Mouse (Mus musculus): ENCODE measurements around the gene Opn1sw. TPM values are rescaled to one million over a fixed set of nuclear protein-coding genes. Genes with fewer than 3 reads are reported as not detected.
"Not testable (repeated sequence)": the region's sequence is repeated elsewhere in the genome, so short reads cannot be mapped to it uniquely, and the experiment has no call there.

The Opn1sw gene
- total RNA-seq, 4 experiments from 2014 or later: 0.33 to 0.80 TPM; not detected in 2

- DNase-seq (ENCODE audit: low spot score in 2 of 2): no peak
Measured at GRCm38 (mm10) chr6:29396714-29397540, 8.7 kb upstream of the Opn1sw start.

GRCm38 (mm10) chr6:29395910-29396713, 7.8 kb upstream of the Opn1sw start, which contains the start of gene Ccdc136:
Ccdc136 (plus strand) TSS chr6:29396309.
- DNase-seq (ENCODE audit: low spot score in 2 of 2): peak; percentile 76 to 77

GRCm38 (mm10) chr6:29394286-29394685, 6.0 kb upstream of the Opn1sw start:
- DNase-seq (ENCODE audit: low spot score in 2 of 2): no peak

- DNase-seq (ENCODE audit: low spot score in 2 of 2): no peak
Measured at GRCm38 (mm10) chr6:29391802-29392201, 3.5 kb upstream of the Opn1sw start.

GRCm38 (mm10) chr6:29391241-29391640, 3.0 kb upstream of the Opn1sw start:
- not testable (repeated sequence) for DNase-seq (ENCODE audit: low spot score in 2 of 2)

- DNase-seq (ENCODE audit: low spot score in 2 of 2): not testable (repeated sequence)
Measured at GRCm38 (mm10) chr6:29390500-29390899, 2.2 kb upstream of the Opn1sw start.

DNA sequence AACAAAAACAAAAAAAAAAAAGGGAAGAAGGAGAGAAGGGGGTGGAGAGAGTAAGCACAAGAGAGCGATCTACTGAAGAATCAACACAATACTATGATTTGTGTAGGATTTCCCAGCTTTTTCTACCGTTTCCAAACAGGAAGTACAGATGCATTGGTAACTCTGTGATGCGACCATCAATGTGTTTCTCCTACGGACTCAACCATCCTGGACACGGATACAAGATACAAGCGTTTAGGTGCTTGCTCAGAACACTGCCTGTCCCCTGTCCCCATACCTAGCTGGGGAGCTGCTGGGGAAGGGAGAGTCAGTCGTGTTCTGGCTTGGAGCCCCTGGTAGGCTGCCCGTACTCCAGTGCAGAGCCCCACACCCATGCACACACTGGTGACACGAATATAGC, 1.2 kb upstream of the Opn1sw start:
- DNase-seq (ENCODE audit: low spot score in 2 of 2): no peak

GRCm38 (mm10) chr6:29388606-29389080, 375 bp upstream of the Opn1sw start:
- peak; percentile 73 to 82 for DNase-seq (ENCODE audit: low spot score in 2 of 2)

- no peak for DNase-seq (ENCODE audit: low spot score in 2 of 2)
Measured at GRCm38 (mm10) chr6:29382442-29382841, 5.8 kb downstream of the Opn1sw start.

DNA sequence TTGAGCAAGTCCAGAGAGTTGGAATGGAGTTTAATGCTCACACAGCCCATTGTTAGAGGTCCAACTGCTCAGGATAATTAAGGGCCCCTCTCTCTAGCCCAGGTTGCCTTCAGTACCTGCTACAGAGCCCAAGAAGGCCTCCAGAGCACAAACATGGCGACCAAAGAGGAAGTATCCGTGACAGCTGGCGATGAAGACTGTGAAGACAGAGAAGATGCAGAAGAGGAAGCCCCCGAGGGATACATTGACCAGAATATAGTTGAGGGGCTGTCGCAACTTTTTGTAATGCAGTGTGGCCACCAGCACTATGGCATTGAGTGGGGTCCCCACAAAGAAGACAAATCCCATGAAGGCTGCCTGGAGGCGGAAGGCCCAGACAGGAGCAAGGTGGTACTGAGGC, 8.3 kb downstream of the Opn1sw start:
- no peak for DNase-seq (ENCODE audit: low spot score in 2 of 2)

- DNase-seq (ENCODE audit: low spot score in 2 of 2): no peak
Measured at GRCm38 (mm10) chr6:29378678-29379077, 9.6 kb downstream of the Opn1sw start.

GRCm38 (mm10) chr6:29377386-29377785, 10.9 kb downstream of the Opn1sw start:
- DNase-seq (ENCODE audit: low spot score in 2 of 2): no peak

- DNase-seq (ENCODE audit: low spot score in 2 of 2): no peak
Measured at GRCm38 (mm10) chr6:29365277-29365676, 23.0 kb downstream of the Opn1sw start.

GRCm38 (mm10) chr6:29363129-29363515, 25.1 kb downstream of the Opn1sw start:
- no peak for DNase-seq (ENCODE audit: low spot score in 2 of 2)

GRCm38 (mm10) chr6:29362246-29363128, 25.8 kb downstream of the Opn1sw start:
- DNase-seq (ENCODE audit: low spot score in 2 of 2): no peak

DNA sequence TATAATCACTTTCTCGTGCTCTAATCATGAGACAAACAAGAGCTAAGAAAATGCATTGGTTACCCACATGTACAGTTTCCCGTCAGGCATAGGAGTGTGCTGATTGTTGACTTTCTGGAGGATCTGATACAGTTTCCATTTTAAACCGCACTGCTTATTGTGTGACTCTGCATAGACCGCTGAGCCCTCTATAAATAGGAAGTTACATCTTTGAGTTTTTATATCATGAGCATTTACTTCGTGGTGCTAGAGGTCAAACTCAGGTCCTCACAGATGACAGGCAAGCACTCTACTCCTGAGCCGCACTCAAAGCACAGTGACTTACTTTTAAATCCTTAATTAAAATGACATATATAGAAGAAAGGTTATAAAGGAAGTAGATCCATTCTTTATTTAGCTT, 28.1 kb downstream of the Opn1sw start:
- no peak for DNase-seq (ENCODE audit: low spot score in 2 of 2)

DNA sequence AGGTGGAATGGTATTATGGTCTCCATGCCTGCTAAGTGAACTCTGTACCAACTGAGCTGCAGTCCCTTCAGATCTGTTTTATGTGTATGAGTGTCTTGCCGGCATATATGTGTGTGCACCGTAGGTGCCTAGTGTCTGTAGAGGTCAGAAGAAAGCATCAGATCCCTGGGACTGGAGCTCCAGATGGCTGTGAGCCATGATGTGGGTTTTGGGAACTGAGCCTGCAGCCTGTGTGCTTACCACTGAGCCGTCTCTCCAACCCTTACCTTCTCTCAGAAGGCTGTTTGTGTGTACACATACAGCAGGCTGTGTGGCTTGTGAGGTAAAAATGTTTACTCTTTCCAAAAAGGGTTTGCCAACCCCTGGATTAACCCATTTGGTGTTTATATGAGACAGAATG, 28.9 kb downstream of the Opn1sw start:
- DNase-seq (ENCODE audit: low spot score in 2 of 2): no peak

GRCm38 (mm10) chr6:29352816-29353215, 35.5 kb downstream of the Opn1sw start:
- DNase-seq (ENCODE audit: low spot score in 2 of 2): no peak

- no peak for DNase-seq (ENCODE audit: low spot score in 2 of 2)
Measured at GRCm38 (mm10) chr6:29351613-29352012, 36.7 kb downstream of the Opn1sw start.

DNA sequence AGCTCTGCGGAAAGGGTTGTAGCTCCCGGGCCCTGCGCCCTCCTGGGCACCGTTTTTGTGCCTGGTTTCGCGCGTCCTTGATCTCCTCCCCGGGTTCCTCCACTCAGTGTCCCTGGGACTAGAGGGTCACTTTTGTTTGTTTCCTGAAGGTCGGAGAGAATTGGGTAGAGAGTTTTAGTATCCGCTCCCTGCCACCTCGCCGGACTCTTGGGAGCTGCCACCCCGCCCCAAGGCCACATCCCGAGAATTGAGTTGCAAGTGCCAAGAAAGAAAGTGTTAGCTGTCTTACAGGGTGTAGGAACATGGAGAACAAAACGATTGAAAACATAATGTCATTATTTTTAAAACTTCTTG, 39.9 kb downstream of the Opn1sw start:
- DNase-seq (ENCODE audit: low spot score in 2 of 2): no peak

DNA sequence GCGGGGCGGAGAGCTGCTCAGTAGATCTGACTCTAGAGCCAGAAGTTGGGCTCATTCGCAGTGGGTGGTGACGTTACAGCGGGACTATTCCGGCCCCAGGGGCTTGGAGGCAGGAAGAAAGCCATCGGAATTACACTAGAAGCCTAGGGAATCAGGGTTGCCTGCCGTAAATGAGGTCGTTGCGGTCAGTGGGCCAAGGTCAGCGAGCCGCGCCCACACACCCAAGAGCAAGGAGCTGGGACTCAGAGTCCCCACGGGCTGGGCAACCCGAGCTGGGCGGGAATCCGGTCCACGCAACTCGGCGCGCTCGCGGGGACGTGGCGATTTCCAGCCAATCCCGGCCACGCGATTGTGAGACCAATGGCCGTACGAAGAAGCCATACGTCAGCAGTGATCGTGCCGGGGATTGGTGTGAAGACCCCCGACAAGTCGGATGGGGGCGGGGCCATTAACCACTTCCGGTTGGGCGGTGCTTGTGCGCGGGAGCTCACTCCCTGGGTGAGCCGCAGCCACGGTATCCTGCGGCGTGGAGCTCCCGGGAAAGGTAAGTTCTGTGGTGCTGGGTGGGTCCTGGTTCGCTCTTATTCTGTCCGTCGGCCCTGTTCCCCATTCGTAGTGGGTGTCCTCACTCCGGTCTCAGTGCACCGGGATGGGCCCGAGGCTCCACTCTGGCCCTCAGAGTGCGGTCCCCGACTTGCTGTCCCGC, 40.5 kb downstream of the Opn1sw start, which contains the start of gene Calu:
Gene Calu, plus strand, starts transcription at position 405 of the 706 bp plus-strand sequence.
- DNase-seq (ENCODE audit: low spot score in 2 of 2): peak; percentile 98 to 99
